Mouse (Mus musculus) T-helper 2 cell (primary cell): ENCODE results near the gene Tipin.

ENCODE experiments used
- in situ Hi-C: fragments of 300-600 bp; cut with MboI, MseI; formaldehyde crosslinking; loops from one replicate; pipeline ENCODE4 v1.15.1; 2025; ENCODE audit warnings: high pct_unique_total_duplicates

The Tipin gene

DNA sequence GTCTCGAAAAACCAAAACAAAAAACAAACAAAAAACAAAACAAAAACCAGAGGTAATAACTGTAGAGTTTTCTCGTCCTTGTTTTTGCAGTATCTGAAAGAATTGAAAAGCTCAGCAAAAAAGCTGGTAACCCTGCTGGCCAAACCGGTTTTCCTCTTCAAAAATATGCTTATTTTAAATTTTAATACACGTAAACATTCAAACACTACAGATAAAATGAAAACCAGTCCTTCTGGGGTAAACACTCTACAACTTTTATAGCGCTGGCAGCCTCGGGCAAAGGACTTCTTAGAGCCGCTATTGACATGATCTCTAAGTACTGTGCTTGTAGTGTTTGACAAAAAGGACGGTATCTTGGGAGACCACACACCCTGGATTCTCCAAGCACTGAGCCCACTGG lies 60.3 kb downstream of the Tipin start:
- in situ Hi-C loops, result loop anchor here (10.0 kb wide), 1 partner anchor 1977 kb away; no protein-coding TSS in a partner anchor

GRCm38 (mm10) chr9:64343656-64344055 lies 62.3 kb downstream of the Tipin start:
- in situ Hi-C loops, result loop anchor here (10.0 kb wide), 1 partner anchor 1979 kb away; no protein-coding TSS in a partner anchor

GRCm38 (mm10) chr9:64345931-64346330 lies 64.5 kb downstream of the Tipin start:
- in situ Hi-C loops, result loop anchor here (10.0 kb wide), 1 partner anchor 1981 kb away; no protein-coding TSS in a partner anchor

DNA sequence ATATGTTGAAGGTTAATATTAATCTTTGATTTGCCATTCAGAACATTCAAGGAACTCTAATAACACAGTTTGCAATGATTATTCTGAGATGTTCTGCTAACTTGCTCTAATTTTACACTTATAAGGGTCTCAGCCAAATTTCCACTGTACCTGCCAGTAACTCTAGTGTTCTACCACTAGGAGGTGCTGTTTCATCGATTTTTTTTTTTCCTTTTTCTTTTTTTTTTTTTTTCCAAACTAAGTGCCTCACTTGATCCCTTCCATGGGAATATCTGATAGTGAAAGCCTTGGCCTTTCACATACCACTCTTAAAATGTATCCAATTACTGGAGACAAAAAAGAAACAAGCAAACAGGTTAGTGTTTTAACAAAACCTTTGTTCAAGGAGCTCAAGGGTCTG lies 66.0 kb downstream of the Tipin start:
- in situ Hi-C loops, result loop anchor here (10.0 kb wide), 1 partner anchor 1983 kb away; no protein-coding TSS in a partner anchor

GRCm38 (mm10) chr9:64349490-64349889 lies 68.1 kb downstream of the Tipin start:
- in situ Hi-C loops, result loop anchor here (10.0 kb wide), 1 partner anchor 1985 kb away; no protein-coding TSS in a partner anchor

GRCm38 (mm10) chr9:64351191-64351590 lies 69.8 kb downstream of the Tipin start:
- in situ Hi-C loops, result no loop called here
